Mouse (Mus musculus) right cerebral cortex, adult 18-20 months (tissue): Measurements from ENCODE around the gene Gm14137.

ENCODE experiments used
- DNase-seq: peaks from one replicate; pipeline ENCODE4 v3.0.0; 2022; ENCODE audit warnings: mixed read lengths

Gm14137 gene

DNA sequence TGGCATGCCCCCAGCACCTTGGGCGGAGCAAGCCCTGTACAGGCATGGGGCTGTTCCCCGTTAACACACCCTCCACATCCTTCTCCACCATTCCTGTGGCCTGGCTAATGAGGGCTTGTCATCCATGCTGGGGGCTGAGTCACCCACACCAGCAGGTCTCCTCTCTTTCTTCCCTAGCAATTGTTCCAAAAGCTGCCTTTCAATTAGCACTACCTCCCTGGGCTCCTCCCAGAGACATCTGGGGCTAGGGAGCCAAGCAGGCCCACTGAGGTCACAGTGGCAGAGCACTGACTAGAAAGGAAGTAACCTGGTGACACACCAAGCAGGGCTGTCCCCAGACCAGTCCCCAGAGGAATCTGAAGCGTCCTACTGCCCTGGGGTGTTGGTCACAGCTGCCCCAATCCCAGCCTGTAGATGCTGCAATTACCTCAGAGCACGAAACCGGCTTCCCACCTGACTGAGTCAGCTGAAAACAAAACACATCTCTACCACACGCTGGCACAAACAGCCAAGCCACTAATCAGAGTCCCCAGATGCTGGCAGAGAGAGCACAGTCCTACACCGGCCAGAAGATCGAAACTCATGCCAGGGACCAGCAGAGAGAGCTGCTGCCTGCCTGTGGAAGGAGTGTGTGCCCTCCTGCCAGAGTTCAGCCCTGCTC is at the start of gene Gm14137:
Gm14137 (plus strand) TSS at position 519 of the 661 bp plus-strand sequence.
- DNase-seq: no peak

DNA sequence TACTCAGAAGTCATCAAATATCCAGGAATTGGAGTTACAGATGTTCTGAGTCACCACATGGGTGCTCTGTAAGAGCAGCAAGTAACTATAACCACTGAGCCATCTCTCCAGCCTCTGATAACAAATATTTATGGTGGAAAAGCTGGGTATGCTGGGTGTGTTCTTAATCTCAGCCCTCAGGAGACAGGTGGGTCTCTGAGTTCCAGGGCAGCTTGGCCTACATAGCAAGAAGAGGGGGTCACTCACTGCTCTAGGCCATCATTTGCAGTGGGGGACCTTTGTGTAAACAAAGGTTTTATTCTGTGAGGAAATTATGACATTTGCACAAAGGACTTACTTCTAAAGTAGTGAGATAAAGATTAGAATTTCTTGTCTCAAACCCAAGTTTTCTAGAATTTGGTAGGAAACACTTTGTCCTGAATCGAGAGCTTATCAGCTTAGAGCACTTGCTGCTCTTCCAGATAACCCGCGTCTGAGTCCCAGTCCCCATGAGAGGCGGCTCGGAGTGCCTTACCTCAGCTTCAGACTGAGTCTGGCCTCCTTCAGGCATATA is 37.9 kb upstream of the Gm14137 start:
- no peak for DNase-seq

DNA sequence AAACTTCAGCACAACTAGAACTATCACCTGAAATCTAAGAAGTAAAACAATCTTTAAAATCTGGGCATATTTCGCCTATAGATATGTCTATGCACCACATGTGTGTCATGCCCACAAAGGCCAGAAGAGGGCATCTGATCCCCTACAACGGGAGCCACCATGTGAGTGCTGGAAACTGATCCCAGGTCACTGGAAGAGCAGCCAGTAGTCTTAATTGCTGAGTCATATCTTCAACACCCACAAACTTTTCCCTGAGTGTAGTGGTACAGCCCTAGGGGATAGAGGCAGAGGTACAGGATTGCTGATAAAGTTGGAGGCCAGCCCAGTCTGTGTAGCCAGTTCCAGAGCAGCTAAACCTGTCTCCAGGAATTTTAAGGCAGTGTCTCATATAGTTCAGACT is 29.1 kb upstream of the Gm14137 start:
- DNase-seq: no peak

DNA sequence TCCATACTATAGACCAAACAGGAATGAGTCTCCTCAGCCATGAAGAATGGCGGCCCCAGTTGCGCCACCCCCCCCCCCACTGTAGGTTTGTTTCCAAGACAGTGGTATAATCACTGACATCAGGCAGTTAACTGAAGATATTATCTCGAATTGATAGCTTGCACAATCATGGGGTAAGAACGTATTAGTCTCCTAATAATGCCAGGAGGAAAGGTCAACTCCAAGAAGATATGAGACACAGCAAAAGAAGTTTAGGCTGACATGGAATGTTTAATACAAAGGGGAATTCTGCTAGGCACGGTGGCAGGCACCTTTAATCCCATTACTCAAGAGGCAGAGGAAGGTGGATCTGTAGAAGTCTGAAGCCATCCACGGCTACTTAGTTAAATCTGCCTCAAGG is 27.9 kb upstream of the Gm14137 start:
- DNase-seq: no peak

DNA sequence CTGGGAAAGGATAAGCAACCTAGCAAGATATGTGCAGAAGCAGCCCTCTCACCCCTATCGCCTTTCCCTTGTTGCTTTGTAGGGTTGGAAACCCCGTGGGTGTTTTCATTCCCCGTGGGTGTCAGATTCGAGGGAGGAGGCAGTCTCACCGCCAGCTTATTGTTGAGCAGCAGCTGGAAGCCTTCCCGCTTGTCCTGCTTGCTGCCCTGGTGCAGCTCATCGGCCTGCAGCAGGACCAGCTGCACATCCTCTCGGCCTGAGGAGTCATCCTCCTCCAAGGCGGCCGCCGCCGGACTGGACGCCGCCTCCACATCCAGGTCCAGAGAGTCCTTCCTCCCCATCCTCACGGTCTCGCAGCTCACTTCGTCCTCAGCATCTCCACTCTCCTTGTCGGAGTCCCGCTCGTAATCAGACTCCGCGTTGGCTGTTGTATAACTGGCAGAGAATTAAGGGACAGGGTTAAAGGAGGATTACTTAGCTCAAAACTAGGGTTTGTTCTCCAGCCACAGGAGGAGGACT is 27.1 kb upstream of the Gm14137 start:
- DNase-seq: peak; percentile 22

DNA sequence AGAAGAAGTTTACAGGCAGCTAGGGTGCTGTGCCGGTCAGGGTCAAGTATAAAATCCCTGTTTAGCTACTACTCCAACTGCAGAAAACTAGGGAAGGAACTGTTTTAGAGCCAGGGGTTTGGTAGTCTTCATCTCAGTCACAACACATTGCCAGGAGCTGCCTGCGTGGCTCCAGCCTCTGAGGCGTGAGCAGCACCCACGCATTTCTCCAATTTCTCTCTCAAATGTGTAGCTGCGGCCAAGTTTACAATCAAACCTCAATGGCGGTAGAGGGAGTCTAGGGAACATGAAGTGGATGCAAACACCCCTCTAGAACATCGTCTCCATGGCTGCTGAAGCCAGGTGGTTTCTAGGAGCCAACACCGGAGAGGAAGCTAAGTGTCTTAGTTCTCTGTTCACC is 26.5 kb upstream of the Gm14137 start:
- peak; percentile 66 for DNase-seq

DNA sequence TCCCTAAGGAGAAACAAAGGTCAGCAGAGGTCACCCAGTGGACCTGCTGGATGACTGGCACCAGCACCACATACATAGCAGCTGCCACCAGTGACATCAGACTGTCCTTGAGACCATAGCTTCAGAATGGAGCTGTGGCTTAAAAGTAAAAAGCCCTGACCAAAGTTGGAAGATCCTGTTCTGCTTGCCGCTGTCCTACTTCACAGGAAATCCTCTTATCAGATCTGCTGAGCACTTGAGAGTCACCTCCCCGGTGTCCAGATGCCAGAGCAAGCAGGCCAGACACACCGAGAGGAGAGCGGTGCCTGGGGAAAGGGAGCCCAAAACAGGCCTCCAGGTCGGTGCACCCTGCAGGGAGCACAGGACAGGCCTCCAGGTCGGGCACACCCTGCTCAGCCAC is 22.1 kb upstream of the Gm14137 start:
- no peak for DNase-seq

DNA sequence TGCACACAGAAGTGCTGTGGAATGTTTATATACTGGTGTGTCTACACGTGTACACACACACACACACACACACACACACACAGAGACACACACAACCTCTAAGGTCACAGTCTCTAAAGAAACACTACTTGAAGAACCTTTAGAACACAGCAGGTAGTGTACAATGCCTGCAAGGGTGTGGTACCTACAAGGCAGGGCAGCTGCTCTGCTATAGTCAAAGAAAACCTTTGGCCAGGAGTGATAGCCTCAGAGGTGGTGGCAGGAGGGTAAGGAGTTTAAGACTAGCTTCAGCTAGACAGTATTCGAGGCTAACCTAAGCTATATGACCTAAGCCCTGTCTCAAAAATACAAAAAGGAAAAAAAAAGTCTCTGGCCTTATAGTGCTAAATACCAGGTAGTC is 19.6 kb upstream of the Gm14137 start:
- DNase-seq: no peak

DNA sequence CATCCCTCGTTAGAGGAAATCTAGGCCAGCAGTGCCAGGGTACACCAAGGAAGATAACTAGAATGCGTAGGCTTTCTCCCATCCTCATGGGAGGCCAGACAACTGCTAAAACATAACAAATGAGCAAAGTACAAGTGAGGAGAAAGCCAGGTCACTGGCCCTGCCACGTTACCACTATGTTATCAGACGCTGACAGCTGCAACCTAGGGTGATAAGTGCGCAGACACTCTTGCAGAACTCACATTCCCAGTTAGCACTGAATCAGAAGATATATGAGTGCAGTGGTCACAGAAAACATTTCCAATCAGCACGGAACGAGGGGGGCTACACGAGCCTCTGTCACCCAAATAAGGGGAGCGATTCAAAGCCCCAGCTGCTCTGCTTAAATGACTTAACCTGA is 18.9 kb upstream of the Gm14137 start:
- DNase-seq: no peak

DNA sequence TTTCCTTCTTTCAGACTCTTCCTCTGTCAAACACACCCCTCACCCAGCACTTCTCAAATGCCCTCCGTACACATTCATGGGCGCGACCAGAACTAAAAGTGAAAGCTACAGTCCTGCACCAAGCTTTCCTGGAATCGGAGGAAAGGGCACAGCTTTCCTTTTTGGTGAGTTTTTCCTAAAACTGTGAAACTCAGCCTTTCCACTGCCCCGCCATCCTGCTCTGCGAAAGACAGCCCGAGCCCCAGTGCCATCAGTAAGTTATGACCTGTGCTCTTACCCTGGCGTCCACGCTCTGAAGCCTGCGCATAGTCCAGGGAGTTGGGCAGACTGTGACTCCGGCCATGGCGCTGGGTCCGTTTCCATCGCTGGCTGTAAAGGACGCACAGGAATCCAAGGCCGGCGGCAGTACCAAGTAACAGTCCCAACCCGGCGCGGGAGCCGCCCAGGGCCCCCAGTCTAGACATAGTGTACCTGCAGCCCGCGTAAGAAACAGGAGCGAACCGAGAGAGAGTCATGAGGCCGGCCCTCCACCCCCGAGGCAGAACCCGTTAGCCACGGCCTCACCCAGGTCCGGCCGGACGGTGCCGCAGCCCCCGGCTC is 18.1 kb upstream of the Gm14137 start:
- DNase-seq: no peak

DNA sequence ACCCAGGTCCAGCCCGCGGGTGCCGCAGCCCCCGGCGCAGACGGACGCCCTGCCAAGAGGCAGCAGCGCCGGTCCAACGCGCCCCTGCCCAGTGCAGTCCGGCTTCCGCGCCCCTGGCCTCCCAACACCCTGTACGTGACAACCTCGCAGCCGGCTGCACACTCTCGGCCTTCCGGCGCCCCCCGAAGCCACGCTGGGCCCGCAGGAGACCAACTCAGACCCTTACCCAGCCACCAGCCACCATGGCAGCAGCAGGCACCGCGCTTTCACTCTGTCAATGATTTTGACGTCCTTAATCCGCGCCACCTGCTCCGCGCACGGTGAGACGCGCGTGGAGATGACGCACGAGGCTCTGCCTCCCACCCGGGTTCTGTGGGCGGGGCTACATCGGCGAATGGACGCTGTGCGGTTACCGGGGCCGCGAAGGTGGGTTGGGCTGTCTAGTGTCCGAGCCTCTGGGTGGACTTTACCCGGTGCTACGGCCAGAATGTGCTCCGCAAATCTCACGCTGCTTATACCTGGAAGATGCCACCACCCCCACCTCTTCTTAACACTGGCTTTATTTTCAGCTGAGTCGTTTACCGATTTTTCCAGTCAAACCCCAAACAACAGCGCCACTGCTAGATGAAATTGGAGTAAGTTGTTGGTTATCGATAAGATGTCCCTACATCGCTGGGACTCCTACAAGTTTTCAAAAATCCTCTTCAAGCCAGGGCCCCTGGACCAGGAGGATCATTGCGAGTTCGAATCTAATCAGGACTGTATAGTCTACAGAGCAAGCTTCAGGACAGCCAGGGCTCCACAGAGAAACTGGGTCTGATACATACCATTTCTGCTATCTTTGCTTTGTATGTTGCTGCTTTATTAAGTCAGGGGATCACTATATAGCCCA is 17.4 kb upstream of the Gm14137 start, which contains the start of gene Rmdn3:
Rmdn3 (minus strand) TSS at position 354 of the 892 bp plus-strand sequence.
- peak; percentile 96 for DNase-seq

DNA sequence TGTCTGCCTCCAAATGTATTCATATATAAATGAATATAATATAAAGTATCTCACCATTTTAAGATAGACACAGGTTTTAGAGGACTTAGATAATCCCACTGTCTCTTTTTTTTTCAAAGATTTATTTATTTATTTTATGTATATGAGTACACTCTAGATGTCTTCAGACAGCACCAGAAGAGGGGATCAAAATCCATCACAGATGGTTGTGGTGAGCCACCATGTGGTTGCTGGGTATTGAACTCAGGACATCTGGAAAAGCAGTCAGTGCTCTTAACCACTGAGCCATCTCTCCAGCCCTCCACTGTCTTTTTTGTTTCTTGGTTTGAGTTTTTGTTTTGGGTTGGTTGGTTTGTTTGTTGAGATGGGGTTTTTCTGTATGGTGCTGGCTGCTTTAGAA is 16.5 kb upstream of the Gm14137 start:
- no peak for DNase-seq

DNA sequence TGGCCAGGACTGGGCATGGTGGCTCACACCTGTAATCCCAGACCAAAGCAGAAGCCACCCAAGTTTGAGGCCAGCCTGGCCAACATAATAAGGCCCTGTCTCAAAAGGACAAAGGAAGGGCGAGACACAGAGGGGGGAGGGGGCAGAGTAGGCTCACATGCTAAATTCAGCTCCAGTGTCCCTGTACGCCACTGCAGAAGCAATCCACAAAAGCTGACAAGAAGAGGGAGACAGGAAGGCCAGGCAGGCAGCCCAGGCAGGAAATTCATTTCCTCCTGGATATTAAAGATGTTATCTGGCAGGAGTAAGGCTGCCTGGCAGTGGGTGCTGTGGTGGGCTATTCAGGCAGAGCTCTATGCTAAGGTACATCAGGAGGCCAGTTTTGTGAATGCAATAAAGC is 13.1 kb upstream of the Gm14137 start:
- DNase-seq: no peak

DNA sequence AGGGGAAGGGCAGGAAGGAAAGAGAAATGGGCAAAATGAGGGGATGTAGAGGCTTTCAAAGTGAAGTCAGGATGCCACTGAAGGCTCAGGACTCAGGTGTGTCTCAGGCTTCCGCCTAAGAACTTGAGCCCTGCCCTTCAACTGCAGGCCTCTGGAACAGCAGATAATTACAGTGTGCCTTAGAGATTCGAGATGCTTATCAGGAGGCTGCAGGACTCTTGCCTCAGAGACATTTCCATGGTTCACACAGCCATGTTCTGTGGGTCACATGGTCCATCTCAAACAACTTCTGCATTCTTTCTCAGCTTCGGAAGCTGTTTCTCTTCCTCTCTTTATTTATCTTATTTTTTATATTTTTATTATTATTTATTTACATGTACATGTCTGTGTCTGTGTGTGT is 11.2 kb upstream of the Gm14137 start:
- DNase-seq: no peak

DNA sequence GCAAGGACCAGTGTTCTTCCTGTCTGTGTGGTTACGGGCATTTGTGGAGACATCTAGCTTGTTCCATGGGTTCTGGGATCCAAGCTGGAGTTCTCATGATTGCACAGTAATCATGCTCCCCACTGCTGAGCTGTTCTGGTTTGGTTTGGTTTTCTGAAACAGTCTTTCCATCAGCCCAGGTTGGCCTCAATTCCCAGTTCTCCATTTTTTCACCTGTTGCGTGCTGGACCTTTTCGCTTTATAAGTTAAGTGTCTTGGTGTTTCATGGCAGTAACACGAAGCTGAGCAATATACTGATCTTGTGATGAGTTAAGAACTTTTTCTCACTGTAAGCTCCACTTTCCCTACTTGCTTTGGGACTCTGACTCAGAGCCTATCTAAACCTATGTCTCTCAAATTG is 10.3 kb upstream of the Gm14137 start:
- no peak for DNase-seq

DNA sequence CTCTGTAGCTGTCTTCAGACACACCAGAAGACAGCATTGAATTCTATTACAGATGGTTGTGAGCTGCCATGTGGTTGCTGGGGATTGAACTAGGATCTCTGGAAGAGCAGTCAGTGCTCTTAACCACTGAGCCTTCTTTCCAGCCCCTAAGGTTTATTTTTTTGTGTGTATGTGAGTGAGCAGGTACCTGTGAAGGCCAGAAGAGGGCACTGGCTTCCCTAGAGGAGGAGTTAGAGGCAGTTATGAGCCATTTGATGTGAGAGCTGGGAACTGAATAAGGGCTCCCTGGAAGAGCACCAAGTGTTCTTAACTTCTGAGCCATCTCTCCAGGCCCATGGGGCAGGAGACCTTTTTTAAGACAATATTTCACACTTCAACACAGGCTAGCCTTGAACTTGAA is 8.9 kb upstream of the Gm14137 start:
- no peak for DNase-seq

DNA sequence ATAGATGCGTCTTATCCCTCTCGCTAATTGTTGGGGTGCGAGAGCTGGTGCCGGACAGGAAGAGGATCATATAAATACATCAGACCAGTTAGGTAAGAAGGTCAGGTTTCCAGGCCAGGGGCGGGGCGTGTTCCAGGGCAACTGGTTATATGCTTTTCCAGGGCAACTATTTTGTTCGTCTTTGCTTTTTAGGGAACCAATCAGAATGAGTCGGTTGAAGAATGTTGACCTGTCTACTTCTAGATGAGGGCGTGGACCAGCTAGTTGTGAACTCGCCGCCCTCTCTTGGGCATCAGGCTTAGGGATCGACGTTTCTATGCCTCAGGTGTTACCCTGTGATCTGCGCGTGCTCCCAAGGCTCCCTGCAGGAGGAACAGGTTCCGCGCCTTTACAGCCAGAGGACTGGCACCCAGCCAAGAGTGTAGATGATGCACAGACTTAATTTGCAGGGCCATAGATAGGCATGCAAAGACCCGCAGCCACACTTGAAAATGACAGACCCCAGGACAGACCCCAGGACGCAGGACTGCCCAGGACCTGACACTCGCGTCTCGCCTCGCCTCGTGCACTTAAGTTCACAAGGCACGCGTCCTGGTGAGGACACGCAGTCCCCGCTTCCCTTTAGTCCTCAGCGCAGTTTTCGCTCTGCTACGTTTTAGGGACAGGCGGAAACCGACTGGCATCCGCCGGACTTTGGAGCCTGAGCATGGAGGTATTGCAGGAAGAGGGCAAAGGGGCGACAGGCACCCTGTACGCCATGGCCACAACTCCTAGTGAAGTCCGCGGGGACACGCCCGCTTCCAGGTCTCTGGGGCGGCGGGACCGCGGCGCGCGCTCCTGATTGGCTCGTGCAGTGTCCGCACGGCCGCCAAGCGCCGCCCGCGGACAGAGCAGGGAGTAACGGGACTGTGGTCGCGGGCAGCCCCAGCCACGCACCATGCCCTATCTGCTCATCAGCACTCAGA is 7.1 kb upstream of the Gm14137 start, which contains the start of gene Gchfr:
Gchfr (plus strand) TSS at position 873 of the 965 bp plus-strand sequence.
- DNase-seq: peak; percentile 35

DNA sequence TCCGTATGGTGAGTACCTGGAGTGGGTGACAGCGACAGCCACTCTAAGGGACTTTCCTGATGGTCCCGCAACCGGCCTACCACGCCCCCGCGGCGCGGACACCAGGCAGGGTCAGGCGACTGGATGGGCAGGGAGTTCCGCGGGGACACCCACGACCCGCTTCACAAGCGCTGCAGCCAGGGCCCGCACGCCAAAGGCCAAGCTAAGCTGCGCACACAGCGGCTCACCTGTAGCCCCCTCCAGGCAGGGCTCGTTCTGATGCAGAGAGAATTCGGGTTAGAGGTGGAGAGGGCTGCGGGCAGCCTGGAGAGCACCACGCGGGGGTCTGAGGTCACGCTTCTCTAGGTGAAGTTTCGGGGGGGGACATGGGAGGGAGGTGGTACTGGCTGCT is 6.4 kb upstream of the Gm14137 start:
- DNase-seq: no peak

DNA sequence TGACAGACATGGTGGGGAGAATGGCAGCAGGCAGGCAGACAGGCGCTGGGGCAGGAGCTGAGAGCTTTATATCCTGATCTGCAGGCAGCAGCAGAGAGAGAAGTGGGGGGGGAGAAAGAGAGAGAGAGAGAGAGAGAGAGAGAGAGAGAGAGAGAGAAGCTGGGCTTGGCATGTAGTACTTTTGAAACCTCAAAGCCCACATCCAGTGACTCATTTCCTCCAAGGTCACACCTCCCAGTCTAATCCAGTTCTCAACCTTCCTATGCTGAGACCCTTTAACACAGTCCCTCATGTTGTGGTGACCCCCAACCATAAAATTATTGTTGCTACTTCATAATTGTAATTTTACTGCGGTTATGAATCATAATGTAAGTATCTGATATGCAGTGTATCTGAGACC is 4.0 kb upstream of the Gm14137 start:
- DNase-seq: no peak

DNA sequence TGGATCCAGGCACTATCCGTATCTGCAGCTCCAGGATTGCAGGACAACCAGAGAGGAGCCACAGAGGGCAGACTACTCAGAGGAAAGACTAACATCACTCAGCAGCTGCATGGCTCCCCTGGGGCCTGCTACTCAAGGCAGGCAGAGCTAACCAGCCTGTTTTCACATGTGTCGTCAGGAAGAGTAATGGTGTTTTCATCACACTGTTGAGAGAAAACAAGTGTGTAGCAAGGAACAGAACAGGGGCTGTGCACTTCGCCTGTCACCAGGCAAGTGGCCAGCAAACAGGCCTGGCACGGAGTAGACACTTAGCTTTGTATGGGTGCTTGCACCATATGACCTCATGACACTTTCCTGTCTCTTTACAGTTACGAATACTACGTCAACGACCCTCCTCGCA is 2.7 kb upstream of the Gm14137 start:
- no peak for DNase-seq

DNA sequence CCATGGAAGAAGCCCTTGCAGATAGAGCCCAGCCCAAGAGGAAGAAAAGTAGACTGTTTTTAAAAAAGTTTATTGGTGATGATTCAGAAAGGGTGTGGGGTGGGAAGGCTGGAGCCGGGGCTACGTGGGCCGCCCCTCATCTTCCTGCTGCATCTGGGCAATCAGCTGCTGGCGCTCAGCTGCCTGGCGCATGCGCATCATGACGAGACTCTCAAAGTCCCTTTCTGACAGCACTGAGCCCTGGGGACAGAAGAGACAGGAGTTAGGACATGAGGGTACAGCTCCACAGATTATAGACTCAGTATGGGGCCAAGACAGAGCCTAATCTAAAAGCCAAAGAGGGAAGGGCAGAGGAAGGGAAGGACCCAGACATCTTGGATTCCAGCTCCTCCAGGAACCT is 1.9 kb upstream of the Gm14137 start:
- DNase-seq: no peak
